Mouse (Mus musculus) effector memory CD4-positive, alpha-beta T cell, adult 7 months (primary cell): ENCODE measurements around the gene Sfrp5. TPM values are rescaled to one million over a fixed set of nuclear protein-coding genes. Genes with fewer than 3 reads are reported as not detected.

Experiments
- polyA plus RNA-seq: library from polyadenylated mRNA; unstranded; fragments of 100-300 nt; shearing (Covaris generic); gene quantifications from one replicate; pipeline ENCODE4 v1.2.1, GENCODE M21; 2017

The Sfrp5 gene
- not detected for polyA plus RNA-seq

DNA sequence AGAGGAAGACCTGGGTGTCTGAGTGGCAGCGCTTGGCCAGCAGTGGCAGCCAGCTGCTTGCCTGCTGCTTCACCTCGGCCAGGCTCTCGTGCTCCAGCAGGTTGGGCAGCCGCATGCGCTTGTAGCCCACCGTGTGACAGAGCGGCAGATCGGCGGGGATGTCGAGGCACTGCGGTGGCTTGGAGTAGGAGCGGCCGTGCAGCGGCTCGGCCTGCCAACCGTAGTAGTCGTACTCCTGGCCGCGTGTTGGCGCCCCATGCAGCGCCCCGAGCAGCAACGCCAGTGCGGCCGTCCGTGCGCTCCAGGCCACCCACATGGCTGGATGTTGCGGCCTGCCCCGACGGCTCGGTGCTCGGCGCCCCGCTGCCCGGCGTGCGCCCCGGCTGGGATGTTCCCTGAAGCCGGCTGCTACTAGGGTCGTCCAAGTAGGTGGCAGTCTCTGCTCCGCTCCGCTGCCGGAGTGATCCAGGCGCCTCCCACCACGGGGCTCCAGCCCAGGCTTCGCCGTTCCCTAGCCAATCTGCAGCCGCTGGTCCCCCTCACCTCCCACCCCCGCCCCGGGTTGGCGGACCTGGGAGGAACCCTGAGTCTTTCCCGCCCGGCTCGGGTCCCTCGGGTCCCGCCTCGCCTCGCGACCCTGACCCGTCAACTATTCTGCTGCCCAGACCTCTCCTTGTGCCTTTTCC lies at the start of gene Sfrp5:
Sfrp5 (minus strand) TSS at position 557 of the 686 bp plus-strand sequence.

DNA sequence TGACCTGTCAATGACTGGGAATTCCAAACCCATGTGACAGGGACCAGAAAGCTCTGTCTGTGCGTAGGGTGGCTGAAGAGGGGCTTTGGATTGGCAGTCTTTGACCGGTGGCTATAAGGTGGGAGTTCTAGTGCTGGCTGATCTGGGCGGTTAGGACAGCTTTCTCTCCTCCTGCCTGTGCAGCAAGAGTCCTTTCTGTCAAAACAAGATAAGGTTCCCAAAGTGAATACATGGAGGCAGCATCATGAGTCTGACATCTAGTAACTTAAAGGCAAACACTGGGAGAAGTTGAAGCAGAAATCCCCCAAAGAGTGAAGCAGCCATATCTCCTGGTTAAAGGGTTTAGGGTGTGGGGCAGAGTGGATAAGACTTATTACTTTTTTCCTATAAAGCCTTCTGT lies 45.5 kb upstream of the Sfrp5 start, which contains the start of gene Golga7b:
Golga7b (plus strand) TSS at position 56 of the 400 bp plus-strand sequence.

DNA sequence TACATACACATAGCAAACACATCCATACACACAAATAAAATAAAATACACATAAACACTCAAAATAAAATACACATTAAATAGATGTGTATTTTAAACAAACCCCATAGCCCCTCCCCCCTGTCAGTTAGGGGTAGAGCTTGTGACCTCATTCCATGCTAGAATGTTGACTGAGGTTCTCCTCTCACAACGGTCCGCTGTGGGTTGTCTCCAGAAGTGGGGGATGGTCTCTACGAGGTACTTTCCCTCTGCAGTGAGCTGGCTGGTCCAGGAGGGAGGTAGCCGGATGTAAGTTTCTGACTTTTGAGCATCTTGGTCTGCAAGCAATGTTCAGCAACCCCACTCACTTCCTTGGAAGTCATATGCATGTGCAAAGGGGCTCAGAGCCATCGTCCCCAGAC lies 38.3 kb downstream of the Sfrp5 start, which contains the start of gene Zfyve27:
Zfyve27 (plus strand) TSS at position 188 of the 400 bp plus-strand sequence.

Other genes with a start within 250 kb of the Sfrp5 start
- 59.3 TPM for gene Mms19, start 221.1 kb downstream of the Sfrp5 start, polyA plus RNA-seq
- gene Ubtd1, start 220.5 kb downstream of the Sfrp5 start, polyA plus RNA-seq = 4.7 TPM
- not detected for gene Ankrd2, start 166.3 kb downstream of the Sfrp5 start, polyA plus RNA-seq
- gene Hoga1, start 156.6 kb downstream of the Sfrp5 start, polyA plus RNA-seq = 0.23 TPM
- gene 4933411K16Rik, start 150.0 kb downstream of the Sfrp5 start, polyA plus RNA-seq = not detected
- 0.69 TPM for gene Morn4, start 115.9 kb downstream of the Sfrp5 start, polyA plus RNA-seq
- gene Pi4k2a, start 111.8 kb downstream of the Sfrp5 start, polyA plus RNA-seq = 59.8 TPM
- 26.1 TPM for gene Avpi1, start 73.2 kb downstream of the Sfrp5 start, polyA plus RNA-seq
- gene Marveld1, start 54.9 kb downstream of the Sfrp5 start, polyA plus RNA-seq = 15.8 TPM
- gene Zfyve27, start 38.3 kb downstream of the Sfrp5 start, polyA plus RNA-seq = 56.3 TPM
- gene Golga7b, start 45.3 kb upstream of the Sfrp5 start, polyA plus RNA-seq = not detected
- gene Crtac1, start 229.5 kb upstream of the Sfrp5 start, polyA plus RNA-seq = 0.21 TPM